Mouse (Mus musculus): Measurements from ENCODE around the gene Ddah2.

DNA sequence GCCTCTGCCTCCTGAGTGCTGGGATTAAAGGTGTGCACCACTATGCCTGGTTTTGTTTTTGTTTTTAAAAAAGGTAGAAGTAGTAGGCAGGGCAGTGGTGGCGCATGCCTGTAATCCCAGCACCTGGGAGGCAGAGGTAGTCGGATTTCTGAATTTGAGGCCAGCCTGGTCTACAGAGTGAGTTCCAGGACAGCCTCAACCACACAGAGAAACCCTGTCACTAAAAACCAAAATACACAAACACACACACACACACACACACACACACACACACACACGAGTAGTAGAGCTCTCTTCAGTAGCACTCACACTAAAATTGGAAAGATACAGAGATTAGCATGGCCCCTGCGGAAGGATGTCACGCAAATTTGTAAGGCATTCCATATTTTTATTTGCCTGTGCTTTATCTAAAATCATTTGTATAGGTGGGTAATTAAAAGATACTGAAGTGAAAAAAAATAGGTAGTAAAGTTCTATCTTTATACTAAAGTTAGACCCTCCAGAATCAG, 9.8 kb upstream of the Ddah2 start:
- no peak for TF ChIP-seq CTCF (IDR thresholded peaks at IDR 0.05; ENCODE audit: low read depth)
- TF ChIP-seq EP300 (IDR thresholded peaks at IDR 0.05; ENCODE audit: low read depth): no peak

Measured in liver, embryonic 14.5 days (tissue).